Mouse (Mus musculus) thymus, adult 2 months (tissue): ENCODE data around the gene Lhcgr.

Source experiments
- CTCF ChIP-seq: fragments of 200-500 bp; IDR thresholded peaks from 2 replicates; pipeline ENCODE4 v1.5.1; 2012; ENCODE audit warnings: mild to moderate bottlenecking, control low read depth, low read length, moderate library complexity, borderline replicate concordance; ENCODE audit not compliant: control insufficient read depth, poor library complexity, insufficient read depth; ENCODE audit errors: extremely low read depth
- POLR2A ChIP-seq: fragments of 200-500 bp; IDR thresholded peaks from 2 replicates; pipeline ENCODE4 v1.6.1; 2012; ENCODE audit warnings: mild to moderate bottlenecking, low read length, control low read depth, moderate library complexity; ENCODE audit not compliant: control insufficient read depth, poor library complexity, insufficient read depth; ENCODE audit errors: extremely low read depth

- TF ChIP-seq CTCF = no peak
- no peak for TF ChIP-seq POLR2A
Observed at GRCm38 (mm10) chr17:88702345-88702744, 89.4 kb downstream of the Lhcgr start.
